Mouse (Mus musculus) spleen, adult 2 months (tissue): Measurements from ENCODE around the gene Csrp1. TPM values are rescaled to one million over a fixed set of nuclear protein-coding genes. Genes with fewer than 3 reads are reported as not detected.

ENCODE experiments used
- DNase-seq, 2 experiments: peaks; one replicate each; pipeline versions ENCODE4 v3.0.0 to v3.0.0-alpha.2; 2012 to 2021; ENCODE audit warnings: low spot score in 2 of 2, low read depth in 1 of 2
- H3K27ac ChIP-seq: fragments of 200-500 bp; 2 replicates; pipeline ENCODE4 v1.5.1; 2012; ENCODE audit warnings: low read length, inconsistent platforms; ENCODE audit not compliant: insufficient read depth
- H3K27me3 ChIP-seq: fragments of 200-500 bp; 2 replicates; pipeline ENCODE4 v1.6.1; 2012; ENCODE audit warnings: mild to moderate bottlenecking, moderate library complexity, low read length, inconsistent platforms; ENCODE audit not compliant: control insufficient read depth, insufficient read depth
- H3K36me3 ChIP-seq: fragments of 200-500 bp; 2 replicates; pipeline ENCODE4 v1.6.1; 2012; ENCODE audit warnings: mild to moderate bottlenecking, low read length, inconsistent platforms; ENCODE audit not compliant: control insufficient read depth, insufficient read depth
- H3K4me1 ChIP-seq: fragments of 200-500 bp; 2 replicates; pipeline ENCODE4 v1.6.1; 2011; ENCODE audit warnings: inconsistent platforms; ENCODE audit not compliant: control insufficient read depth, insufficient read depth, insufficient read length
- H3K4me3 ChIP-seq: fragments of 200-500 bp; 2 replicates; pipeline ENCODE4 v1.5.1; 2011; ENCODE audit warnings: mild to moderate bottlenecking, inconsistent platforms; ENCODE audit not compliant: insufficient read depth, insufficient read length; ENCODE audit errors: extremely low read depth
- CTCF ChIP-seq: fragments of 200-500 bp; IDR thresholded peaks from 2 replicates; pipeline ENCODE4 v1.5.1; 2011; ENCODE audit warnings: mild to moderate bottlenecking, inconsistent platforms; ENCODE audit not compliant: insufficient read depth, insufficient read length, insufficient replicate concordance; ENCODE audit errors: extremely low read depth
- POLR2A ChIP-seq: fragments of 200-500 bp; IDR thresholded peaks from 2 replicates; pipeline ENCODE4 v1.6.1; 2011; ENCODE audit warnings: low read depth, low read length, inconsistent platforms
- WGBS: fragments of 180-500 bp; shearing (Covaris S2); methylation state at CpG from one replicate; pipeline ENCODE4 v1.1.7; 2018; 5-methylcytosine and 5-hydroxymethylcytosine counted together
- polyA plus RNA-seq: library from polyadenylated mRNA; depleted of rRNA; stranded (reverse); fragments of >200 nt; gene quantifications from 2 replicates; pipeline ENCODE4 v1.2.3, GENCODE M21; 2012

Gene Csrp1
- polyA plus RNA-seq, 1 experiment, result 174 TPM

DNA sequence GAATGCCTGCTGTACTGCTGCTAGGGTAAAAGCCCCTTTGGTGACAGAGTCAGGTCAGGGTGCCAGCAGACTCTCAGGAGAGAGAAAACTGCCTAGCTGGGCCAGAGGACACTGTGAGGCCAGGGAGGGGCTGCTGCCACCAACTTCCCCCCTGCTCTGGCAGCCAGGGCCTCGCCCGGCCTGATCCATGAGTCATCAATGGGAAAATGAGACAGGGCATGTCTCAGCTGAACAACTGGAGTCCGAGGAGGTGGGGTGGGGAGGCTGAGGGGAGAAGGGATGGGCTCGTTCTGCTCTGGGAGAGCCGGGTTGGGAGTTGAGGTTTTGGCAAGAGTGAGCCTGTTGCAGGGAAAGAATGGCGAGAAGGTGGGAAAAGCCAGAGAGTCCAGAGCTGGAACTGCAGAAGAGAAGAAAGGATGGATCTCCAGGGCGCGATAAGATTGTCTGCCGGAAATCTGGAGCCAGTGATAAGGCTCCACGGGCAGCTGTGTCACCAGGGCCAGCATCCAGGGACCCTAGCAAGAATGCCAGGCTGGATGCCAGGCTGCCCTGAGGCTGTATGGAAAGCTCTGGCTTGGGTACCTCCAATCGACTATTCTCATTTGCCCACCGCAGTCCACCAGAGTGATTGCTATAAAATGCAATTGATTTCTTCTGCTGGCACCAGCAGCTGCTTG, 51.2 kb downstream of the Csrp1 start:
- Histone ChIP-seq H3K36me3 (no peaks in the 10 kb centered on the region), H3K4me1 (peaks cover 6% of the 10 kb centered on the region), H3K27me3 (peaks cover 6% of the 10 kb centered on the region), H3K4me3 (no peak overlapping the region), H3K27ac (no peak overlapping the region)
- DNase-seq, result no peak
- no peak for TF ChIP-seq CTCF
- TF ChIP-seq POLR2A, result no peak
- 76% methylated on average over 12 of the region's 12 CpGs for WGBS

DNA sequence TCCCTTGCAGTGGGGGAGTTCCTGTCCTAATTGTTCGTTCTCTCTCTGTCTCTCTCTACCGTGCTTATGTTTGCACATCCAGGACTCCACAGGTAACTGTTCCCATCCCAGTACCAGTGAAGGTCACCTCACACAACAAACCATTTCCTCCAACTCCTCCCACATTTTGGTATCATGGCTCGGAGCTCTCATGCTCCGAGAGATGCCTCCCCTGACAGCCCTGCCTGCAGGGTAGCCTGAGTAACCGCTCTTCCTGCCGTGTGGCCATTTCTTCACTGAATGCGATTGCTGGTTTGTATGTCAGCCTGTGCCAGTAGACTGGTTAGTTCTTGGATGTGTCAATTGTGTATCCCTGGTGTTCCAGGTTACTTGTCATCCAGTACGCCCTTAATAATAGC, 51.7 kb downstream of the Csrp1 start:
- peaks cover under 1% of the 10 kb centered on the region; the same call in 1 of the 2 replicates for H3K4me1 ChIP-seq
- DNase-seq, result no peak
- no peaks in the 10 kb centered on the region for H3K36me3 ChIP-seq
- no peak overlapping the region for H3K27ac ChIP-seq
- peaks cover under 1% of the 10 kb centered on the region for H3K27me3 ChIP-seq
- WGBS, result 86% methylated on average over 8 of the region's 8 CpGs
- no peak overlapping the region for H3K4me3 ChIP-seq
- TF ChIP-seq CTCF, result no peak
- TF ChIP-seq POLR2A, result no peak

DNA sequence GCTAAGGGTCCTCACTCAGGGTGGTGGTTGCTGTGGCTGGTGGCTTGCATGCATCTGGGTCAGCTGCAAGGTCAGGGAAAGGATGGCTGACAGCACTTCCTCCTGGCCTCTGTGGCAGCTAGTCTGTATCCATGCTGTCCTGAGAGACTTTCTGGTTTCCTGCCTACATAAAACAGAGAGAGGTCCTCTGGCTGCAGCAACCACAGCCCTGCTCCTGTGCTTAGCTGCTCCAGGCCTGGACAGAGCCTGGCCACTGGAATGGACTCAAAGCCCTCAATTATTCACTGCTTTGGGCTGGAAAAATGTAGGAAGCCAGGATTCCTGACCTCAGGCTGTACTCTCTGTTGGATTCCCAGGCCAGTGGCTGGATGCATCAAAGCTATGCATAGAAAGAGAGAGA, 56.7 kb downstream of the Csrp1 start:
- Histone ChIP-seq H3K36me3 (no peaks in the 10 kb centered on the region), H3K27ac (no peak overlapping the region), H3K4me1 (no peaks in the 10 kb centered on the region), H3K27me3 (no peaks in the 10 kb centered on the region), H3K4me3 (no peak overlapping the region)
- DNase-seq, result no peak
- TF ChIP-seq CTCF (no peak), POLR2A (no peak)

DNA sequence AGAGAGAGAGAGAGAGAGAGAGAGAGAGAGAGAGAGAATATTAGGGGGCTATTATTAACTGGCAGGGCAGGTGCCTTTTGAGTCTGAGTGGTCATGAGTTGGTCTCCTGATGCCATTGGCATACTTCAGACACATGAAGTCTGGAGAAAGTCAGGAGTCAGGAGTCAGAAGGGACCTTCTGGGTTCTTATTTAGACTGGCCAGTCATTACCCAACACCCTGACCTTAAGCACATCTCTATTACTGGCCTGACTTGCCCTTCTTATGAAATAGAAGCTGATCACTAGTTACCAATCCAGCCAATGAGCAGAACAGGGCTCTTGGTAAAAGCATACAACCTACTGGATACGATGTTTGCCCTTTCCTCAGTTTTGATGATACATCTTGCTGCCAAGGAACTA, 57.2 kb downstream of the Csrp1 start:
- Histone ChIP-seq H3K4me1 (no peaks in the 10 kb centered on the region), H3K27me3 (no peaks in the 10 kb centered on the region), H3K4me3 (no peak overlapping the region), H3K36me3 (no peaks in the 10 kb centered on the region), H3K27ac (no peak overlapping the region)
- no peak for DNase-seq
- TF ChIP-seq CTCF (no peak), POLR2A (no peak)
- WGBS, result 90% methylated on average over 1 of the region's 1 CpGs

DNA sequence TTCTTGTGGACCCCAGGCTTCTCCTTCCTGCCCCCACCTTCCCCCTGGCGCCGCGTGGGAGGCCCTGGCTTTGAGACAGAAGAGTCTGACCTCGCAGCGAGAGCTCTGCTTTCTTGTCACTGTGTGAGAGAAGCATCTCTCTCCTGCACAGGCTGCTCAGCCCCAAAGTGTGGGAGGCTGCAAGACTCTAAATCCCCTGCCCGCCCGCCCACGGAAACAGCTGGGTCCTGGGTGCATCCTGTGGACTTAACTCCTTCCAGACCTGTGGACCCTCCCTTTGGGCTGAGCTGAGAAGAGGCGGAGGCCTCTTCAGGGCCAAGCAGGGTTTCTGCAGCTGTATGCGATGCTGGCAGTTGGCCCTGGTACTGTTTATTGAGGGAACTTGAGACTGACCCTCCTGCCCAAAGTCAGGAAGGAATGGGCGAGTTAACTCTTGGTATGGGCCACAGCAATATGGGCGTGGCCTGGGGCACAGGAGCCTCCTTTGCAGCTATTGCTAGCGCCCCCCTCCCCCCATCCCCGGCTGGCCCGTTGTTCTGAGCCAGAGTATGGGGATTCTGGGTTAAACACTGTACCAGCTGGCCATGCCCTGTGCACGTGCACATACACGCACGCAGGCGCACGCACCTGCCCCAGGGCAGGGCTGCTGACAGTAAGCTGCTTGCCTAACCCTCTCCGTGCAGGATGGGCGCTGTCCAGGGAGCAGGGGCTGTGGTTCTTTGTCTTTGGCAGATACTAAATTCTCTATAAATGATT, 59.1 kb downstream of the Csrp1 start, which contains the start of gene Tnni1:
Tnni1 (plus strand) TSS at position 655 of the 756 bp plus-strand sequence.
- Histone ChIP-seq H3K4me1 (no peaks in the 10 kb centered on the region), H3K4me3 (no peak within 1 kb of the TSS), H3K27ac (no peak within 1 kb of the TSS), H3K27me3 (no peaks in the 10 kb centered on the region), H3K36me3 (no peaks in the 10 kb centered on the region)
- DNase-seq, result no peak
- 8% methylated on average over 22 of the region's 22 CpGs for WGBS
- TF ChIP-seq POLR2A (no peak), CTCF (no peak)

DNA sequence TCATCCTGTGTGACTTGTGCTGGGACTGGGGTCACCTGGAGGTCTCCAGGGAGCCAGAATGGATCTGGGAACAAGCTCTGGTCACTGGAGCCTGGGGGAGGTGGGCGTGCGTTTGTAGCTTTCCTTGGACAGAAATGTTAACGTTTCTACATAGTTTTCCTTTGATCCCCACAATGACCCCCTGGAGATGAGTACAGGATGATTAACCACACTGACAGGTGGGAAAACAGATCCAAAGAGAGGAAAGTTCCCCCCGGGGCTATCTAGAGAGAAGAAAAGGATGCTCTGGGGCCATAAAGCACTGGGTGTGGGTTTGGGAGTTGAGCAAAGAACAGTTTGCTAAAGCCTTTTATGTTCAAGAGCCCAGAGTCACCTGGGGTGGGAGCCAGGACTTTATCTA, 60.8 kb downstream of the Csrp1 start:
- no peaks in the 10 kb centered on the region for H3K4me1 ChIP-seq
- TF ChIP-seq POLR2A, result no peak
- TF ChIP-seq CTCF, result no peak
- 85% methylated on average over 4 of the region's 4 CpGs for WGBS

DNA sequence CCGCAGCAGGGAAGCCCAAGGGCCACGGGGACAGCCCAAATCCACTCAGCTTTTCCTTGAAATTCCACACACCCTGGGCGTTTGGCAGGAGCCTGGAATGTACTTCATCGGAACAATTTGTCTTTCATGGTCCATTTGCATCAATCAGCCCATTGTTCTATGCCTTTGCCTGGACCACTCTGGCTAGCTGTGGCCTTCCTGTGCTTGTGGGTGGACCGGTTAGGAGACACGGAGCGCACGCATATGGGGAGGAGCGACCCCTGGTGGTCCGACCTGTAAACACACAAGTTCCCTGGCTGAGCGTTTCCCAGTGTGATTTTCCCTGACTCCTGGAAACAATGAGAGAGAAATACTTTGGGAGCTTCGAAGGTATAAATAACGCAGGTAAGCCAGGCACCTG, 61.4 kb downstream of the Csrp1 start:
- no peak for TF ChIP-seq POLR2A
- TF ChIP-seq CTCF, result peak; percentile 89
- Histone ChIP-seq H3K27me3 (no peaks in the 10 kb centered on the region), H3K27ac (no peak overlapping the region), H3K4me1 (no peaks in the 10 kb centered on the region), H3K36me3 (no peaks in the 10 kb centered on the region), H3K4me3 (no peak overlapping the region)
- 19% methylated on average over 13 of the region's 13 CpGs for WGBS
- DNase-seq, result peak; percentile 15 to 42

More for the DNA sequence above, 60.8 kb downstream of the Csrp1 start:
- no peak for DNase-seq
- Histone ChIP-seq H3K4me3 (no peak overlapping the region), H3K36me3 (no peaks in the 10 kb centered on the region), H3K27me3 (no peaks in the 10 kb centered on the region), H3K27ac (no peak overlapping the region)
